Mouse (Mus musculus) heart, embryonic 12.5 days (tissue): ENCODE results near the gene Ntf3. TPM values are rescaled to one million over a fixed set of nuclear protein-coding genes. Genes with fewer than 3 reads are reported as not detected.

ENCODE experiments used
- ATAC-seq: fragments of 200-750 bp; cut with Nextera tagmentation; 2 replicates; pipeline ENCODE4 v1.8.0; 2017; ENCODE audit warnings: moderate TSS enrichment, moderate library complexity; ENCODE audit not compliant: insufficient number of reproducible peaks, low FRiP score
- H3K27ac ChIP-seq: fragments of 300-500 bp; sonication (generic); 2 replicates; pipeline ENCODE4 v1.5.1; 2016; ENCODE audit warnings: mild to moderate bottlenecking, moderate library complexity; ENCODE audit not compliant: poor library complexity, severe bottlenecking
- H3K27me3 ChIP-seq: fragments of 300-500 bp; sonication (generic); replicated peaks from 2 replicates; pipeline ENCODE4 v1.6.1; 2016; ENCODE audit warnings: mild to moderate bottlenecking, moderate library complexity
- H3K36me3 ChIP-seq: fragments of 300-500 bp; sonication (generic); 2 replicates; pipeline ENCODE4 v1.6.1; 2016; ENCODE audit warnings: mild to moderate bottlenecking, moderate library complexity
- H3K4me1 ChIP-seq: fragments of 300-500 bp; sonication (generic); replicated peaks from 2 replicates; pipeline ENCODE4 v1.6.1; 2016; ENCODE audit warnings: mild to moderate bottlenecking
- H3K4me2 ChIP-seq: fragments of 300-500 bp; sonication (generic); 2 replicates; pipeline ENCODE4 v1.6.1; 2016; ENCODE audit warnings: mild to moderate bottlenecking, moderate library complexity
- H3K4me3 ChIP-seq: fragments of 300-500 bp; sonication (generic); 2 replicates; pipeline ENCODE4 v1.5.1; 2016; ENCODE audit warnings: mild to moderate bottlenecking
- H3K9ac ChIP-seq: fragments of 300-500 bp; sonication (generic); 2 replicates; pipeline ENCODE4 v1.6.1; 2016; ENCODE audit warnings: mild to moderate bottlenecking, moderate library complexity
- H3K9me3 ChIP-seq: fragments of 300-500 bp; sonication (generic); replicated peaks from 2 replicates; pipeline ENCODE4 v1.6.1; 2016; ENCODE audit warnings: mild to moderate bottlenecking, moderate library complexity
- WGBS: fragments of 180-500 bp; shearing (Covaris S2); methylation state at CpG from one replicate; pipeline ENCODE4 v1.1.7; 2016; 5-methylcytosine and 5-hydroxymethylcytosine counted together
- polyA plus RNA-seq: library from polyadenylated mRNA; unstranded; fragments of >200 nt; fragmentation: Nextera tagmentation; extraction: Ambion mirVana; gene quantifications from 2 replicates; pipeline ENCODE4 v1.2.1, GENCODE M21; 2016

Ntf3 gene
- 8.2 and 8.9 TPM in 2 replicates for polyA plus RNA-seq

DNA sequence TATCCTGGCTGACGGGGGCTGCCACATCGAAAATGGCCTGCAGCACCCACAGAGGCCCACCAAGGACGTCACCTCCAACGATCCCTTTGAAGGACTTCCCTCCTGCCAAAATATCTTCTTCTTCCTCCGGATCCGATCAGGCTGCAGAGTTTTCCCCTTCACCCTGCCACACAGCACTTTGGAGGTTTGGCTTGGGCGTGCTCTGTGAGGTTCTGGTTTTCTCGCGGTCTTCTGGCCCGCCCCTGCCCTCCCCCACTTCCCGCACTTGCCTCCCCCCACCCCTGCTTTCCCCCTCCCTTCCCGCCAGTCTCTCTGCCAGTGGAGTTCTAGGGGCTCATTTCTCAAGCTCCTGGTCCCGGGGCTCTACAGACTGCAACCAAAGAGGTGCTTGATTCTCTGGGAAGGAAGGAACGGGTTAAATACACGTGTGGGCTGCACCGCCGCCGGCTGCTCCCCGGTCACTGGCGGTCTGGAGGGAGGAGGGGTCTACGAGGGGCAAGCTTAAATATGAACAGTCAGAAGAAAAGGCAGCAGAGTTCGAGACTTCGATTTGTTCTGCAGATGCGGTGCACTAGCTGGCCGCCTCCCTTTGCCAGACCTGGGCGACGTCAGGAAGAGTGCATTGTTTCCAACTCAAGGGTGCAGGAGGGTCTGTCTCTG lies at the start of gene Ntf3:
Gene Ntf3, minus strand, starts transcription at position 363 of the 660 bp plus-strand sequence.
- no peaks in the 10 kb centered on the region for H3K9me3 ChIP-seq
- peak within 1 kb of the TSS; percentile 79 for H3K4me2 ChIP-seq
- peaks cover 40% of the 10 kb centered on the region for H3K4me1 ChIP-seq
- H3K9ac ChIP-seq, result peak within 1 kb of the TSS; percentile 60
- peak within 1 kb of the TSS; percentile 45 for H3K4me3 ChIP-seq
- whole genome bisulfite sequencing, result 1% methylated on average over 27 of the region's 27 CpGs
- ATAC-seq, result no peak
- H3K27me3 ChIP-seq, result peaks cover 21% of the 10 kb centered on the region; the same call in 1 of the 2 replicates
- no peak within 1 kb of the TSS for H3K27ac ChIP-seq
- H3K36me3 ChIP-seq, result no peaks in the 10 kb centered on the region

DNA sequence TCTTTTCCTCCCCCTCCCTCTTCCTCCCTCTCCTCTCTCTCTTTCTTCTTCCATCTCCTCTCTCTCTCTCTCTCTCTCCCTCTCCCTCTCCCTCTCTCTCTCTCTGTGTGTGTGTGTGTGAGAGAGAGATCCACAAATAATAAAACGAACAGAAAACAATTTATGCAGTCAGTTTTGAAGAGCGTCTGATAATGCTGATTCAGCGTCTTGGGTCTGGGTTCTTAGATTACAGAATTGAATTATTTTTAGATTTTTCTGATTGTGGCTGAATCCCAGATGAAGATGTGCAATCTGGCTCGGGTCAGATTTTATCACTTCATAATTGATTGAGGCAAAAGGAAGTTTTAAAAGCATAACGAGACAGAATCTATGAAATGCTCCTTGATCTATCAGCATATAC lies 46.6 kb upstream of the Ntf3 start:
- no peak overlapping the region for H3K27ac ChIP-seq
- no peak for ATAC-seq
- H3K9me3 ChIP-seq, result no peaks in the 10 kb centered on the region
- no peak overlapping the region for H3K9ac ChIP-seq
- H3K36me3 ChIP-seq, result no peaks in the 10 kb centered on the region
- H3K4me3 ChIP-seq, result no peak overlapping the region
- H3K27me3 ChIP-seq, result no peaks in the 10 kb centered on the region
- 75% methylated on average over 5 of the region's 5 CpGs for WGBS
- no peak overlapping the region for H3K4me2 ChIP-seq
- H3K4me1 ChIP-seq, result no peaks in the 10 kb centered on the region

DNA sequence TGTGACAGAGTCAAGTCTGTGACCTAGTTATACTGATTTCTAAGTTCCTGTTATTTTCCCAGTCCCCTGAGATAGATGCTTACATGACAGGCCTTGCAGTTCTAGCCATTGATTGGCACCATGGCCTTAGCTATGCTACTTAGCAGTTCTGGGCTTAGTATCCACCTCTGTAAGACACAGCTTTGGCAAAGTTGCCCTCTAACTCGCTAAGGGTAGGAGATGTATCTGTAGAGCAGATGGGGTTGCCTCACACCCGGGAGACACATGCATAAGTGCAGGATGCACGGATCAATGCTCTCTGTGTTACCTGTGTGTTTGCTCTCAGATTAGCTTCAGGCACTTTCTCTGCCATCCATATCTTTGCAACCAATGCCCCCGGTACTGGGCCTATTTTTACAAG lies 36.7 kb upstream of the Ntf3 start:
- H3K4me2 ChIP-seq, result no peak overlapping the region
- ATAC-seq, result peak; percentile 18; the same call in 1 of the 2 replicates
- 75% methylated on average over 4 of the region's 4 CpGs for WGBS

DNA sequence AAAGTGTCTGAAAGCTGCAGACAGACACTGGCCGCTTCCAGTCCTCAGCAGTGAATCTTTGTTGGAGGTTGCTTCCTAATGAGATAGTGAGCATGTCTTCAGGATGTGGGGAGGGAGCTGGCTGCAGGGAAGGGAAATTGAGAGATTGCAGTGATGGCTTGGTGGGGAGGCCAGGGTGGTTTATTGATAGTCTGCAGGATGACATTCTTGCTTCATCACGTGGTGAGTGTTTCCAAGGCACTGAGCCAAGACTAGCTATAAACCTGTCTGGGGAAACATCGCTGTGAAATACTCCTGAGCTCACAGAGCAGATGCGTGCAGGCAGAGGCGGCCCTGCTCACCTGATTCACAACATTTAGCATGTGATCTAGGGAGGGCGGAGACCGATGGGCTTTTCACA lies 36.2 kb upstream of the Ntf3 start:
- Histone ChIP-seq H3K4me1 (peaks cover 12% of the 10 kb centered on the region), H3K4me2 (0 out of 2 replicates have a peak overlapping the region, but pooled peaks have one; percentile 6), H3K27ac (no peak overlapping the region), H3K9ac (no peak overlapping the region), H3K27me3 (peaks cover 8% of the 10 kb centered on the region; the same call in 1 of the 2 replicates), H3K9me3 (no peaks in the 10 kb centered on the region), H3K4me3 (no peak overlapping the region), H3K36me3 (no peaks in the 10 kb centered on the region)
- WGBS, result 44% methylated on average over 7 of the region's 7 CpGs
- peak; percentile 84 for ATAC-seq

More for the DNA sequence above, 36.7 kb upstream of the Ntf3 start:
- Histone ChIP-seq H3K9me3 (no peaks in the 10 kb centered on the region), H3K27me3 (peaks cover 8% of the 10 kb centered on the region; the same call in 1 of the 2 replicates), H3K36me3 (no peaks in the 10 kb centered on the region), H3K4me1 (peaks cover 12% of the 10 kb centered on the region), H3K4me3 (no peak overlapping the region), H3K9ac (no peak overlapping the region), H3K27ac (no peak overlapping the region)

DNA sequence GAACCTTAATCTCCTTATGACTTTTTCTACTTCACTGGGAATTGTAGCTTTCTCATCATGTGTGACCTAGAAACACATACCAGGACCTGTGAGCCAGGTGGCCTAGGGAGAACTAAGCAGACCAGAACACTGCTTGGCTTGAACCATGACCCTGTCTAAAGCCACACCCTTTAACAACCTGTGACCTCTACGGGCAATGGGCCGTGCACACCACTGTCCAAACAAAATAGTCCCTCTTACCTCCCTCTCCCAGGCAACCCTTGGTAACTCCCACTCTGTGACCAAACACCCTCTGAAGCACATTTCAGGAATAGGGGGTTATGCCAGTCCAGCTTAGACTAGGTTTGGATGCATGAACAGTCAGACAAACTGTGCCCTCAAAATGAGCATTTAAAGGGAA lies 35.0 kb upstream of the Ntf3 start:
- Histone ChIP-seq H3K9ac (no peak overlapping the region), H3K4me3 (no peak overlapping the region), H3K36me3 (no peaks in the 10 kb centered on the region), H3K9me3 (no peaks in the 10 kb centered on the region), H3K27me3 (peaks cover 8% of the 10 kb centered on the region; the same call in 1 of the 2 replicates), H3K4me2 (no peak overlapping the region), H3K4me1 (peaks cover 12% of the 10 kb centered on the region), H3K27ac (no peak overlapping the region)
- ATAC-seq, result no peak
- 91% methylated on average over 2 of the region's 2 CpGs for WGBS

DNA sequence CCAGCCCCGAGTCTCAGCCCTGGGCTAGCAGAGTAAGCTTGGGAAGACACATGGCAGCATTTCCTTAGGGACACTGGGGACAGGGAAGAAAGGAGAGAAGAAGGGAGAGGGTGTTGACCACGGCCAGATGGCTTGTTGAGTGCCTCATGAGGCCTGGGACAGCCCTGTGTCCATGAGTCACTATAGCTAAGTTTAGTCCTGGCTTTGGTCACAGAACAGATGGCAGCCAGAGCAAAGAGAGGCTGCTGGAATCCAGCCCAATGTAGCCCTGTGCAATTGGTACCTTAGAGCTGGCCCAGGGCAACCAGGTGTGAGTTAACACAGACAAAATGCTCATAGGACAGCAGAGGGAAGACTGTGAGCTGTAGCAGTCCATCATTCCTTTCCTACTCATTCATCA lies 33.2 kb upstream of the Ntf3 start:
- Histone ChIP-seq H3K4me3 (no peak overlapping the region), H3K9me3 (no peaks in the 10 kb centered on the region; the same call in 1 of the 2 replicates), H3K27me3 (peaks cover 8% of the 10 kb centered on the region; the same call in 1 of the 2 replicates), H3K36me3 (no peaks in the 10 kb centered on the region), H3K9ac (no peak overlapping the region), H3K4me2 (no peak overlapping the region), H3K4me1 (peaks cover 12% of the 10 kb centered on the region), H3K27ac (no peak overlapping the region)
- no peak for ATAC-seq
- WGBS, result 68% methylated on average over 2 of the region's 2 CpGs

DNA sequence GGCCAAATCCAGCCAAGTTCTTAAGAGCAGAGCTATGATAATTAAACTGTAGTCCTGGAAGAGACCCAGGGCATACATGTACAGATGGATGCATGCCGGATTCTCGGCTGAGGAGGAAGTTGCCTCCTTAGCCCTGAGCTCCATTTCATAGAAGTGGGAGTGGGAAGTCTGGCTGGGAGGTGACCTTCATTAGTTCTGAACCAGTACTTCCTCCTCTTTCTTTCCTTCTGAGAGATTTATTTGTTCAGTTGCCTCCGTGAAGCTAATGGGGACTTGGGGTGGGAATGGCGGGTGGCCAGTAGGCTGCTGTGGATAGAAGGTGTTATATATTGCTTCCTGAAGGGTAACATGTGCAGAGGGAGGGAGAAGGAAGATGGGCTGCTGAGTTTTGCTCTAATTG lies 28.1 kb upstream of the Ntf3 start:
- no peak overlapping the region for H3K9ac ChIP-seq
- 75% methylated on average over 4 of the region's 4 CpGs for WGBS
- peaks cover 4% of the 10 kb centered on the region; the same call in 1 of the 2 replicates for H3K27me3 ChIP-seq
- no peaks in the 10 kb centered on the region; the same call in 1 of the 2 replicates for H3K9me3 ChIP-seq
- H3K4me2 ChIP-seq, result no peak overlapping the region
- no peak overlapping the region for H3K27ac ChIP-seq
- no peak for ATAC-seq
- H3K36me3 ChIP-seq, result no peaks in the 10 kb centered on the region
- H3K4me3 ChIP-seq, result no peak overlapping the region
- H3K4me1 ChIP-seq, result no peaks in the 10 kb centered on the region

DNA sequence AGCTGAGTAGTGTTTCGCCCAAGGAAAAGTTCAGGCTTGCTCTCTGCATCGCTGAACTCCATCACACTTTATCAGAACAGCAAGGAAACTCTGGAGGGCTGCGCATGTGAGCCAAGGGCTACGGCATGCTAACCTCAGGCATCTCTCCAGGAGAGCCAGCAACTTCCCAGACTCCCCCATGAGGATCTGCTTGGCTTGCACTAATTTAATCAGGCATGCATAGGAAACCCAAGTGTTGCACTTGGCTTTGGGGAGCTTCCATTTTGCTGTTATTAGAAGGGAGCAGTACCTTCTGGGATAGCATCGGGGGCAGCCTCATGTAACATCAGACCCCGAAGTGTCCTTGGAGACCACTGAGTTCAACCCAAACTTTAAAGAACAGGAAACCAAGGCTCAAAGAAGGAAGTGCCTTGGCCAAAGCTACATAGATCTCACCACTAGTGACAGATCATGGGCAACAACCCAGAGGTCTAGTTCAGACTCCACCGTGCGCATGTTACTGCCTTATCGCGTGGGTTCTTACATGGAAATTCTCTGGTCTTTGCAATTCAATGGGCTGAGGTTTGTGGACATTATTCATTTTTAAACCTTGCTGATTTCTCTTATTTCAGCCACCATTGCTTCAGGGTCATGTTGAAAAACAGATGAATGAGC lies 23.6 kb upstream of the Ntf3 start:
- no peak for ATAC-seq
- WGBS, result 67% methylated on average over 10 of the region's 10 CpGs
- Histone ChIP-seq H3K36me3 (no peaks in the 10 kb centered on the region), H3K9ac (no peak overlapping the region), H3K4me2 (no peak overlapping the region), H3K27ac (no peak overlapping the region), H3K4me3 (no peak overlapping the region), H3K9me3 (no peaks in the 10 kb centered on the region), H3K4me1 (no peaks in the 10 kb centered on the region), H3K27me3 (no peaks in the 10 kb centered on the region)

DNA sequence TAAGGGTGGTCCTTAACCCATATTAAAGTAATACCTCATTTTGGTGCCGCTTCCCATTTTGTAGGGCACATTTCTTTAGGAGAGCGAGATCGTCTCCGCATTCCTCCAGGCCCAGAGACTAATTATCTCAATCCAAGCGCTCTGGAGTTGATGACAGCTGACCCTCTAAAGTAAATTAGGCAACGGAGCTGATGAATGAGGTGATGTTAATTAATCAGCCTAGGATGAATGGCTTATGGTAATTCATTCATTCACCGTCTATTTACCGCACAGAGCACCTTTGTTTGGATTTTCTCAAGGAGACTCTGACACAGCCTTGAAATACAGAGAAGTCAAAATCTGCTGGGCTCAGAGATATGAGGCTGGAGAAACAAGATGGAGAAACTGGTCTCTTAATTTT lies 20.7 kb upstream of the Ntf3 start:
- H3K36me3 ChIP-seq, result no peaks in the 10 kb centered on the region
- no peaks in the 10 kb centered on the region for H3K4me1 ChIP-seq
- ATAC-seq, result no peak
- H3K4me2 ChIP-seq, result no peak overlapping the region
- WGBS, result 61% methylated on average over 8 of the region's 8 CpGs
- H3K9me3 ChIP-seq, result no peaks in the 10 kb centered on the region
- no peak overlapping the region for H3K27ac ChIP-seq
- no peak overlapping the region for H3K9ac ChIP-seq
- H3K27me3 ChIP-seq, result no peaks in the 10 kb centered on the region
- H3K4me3 ChIP-seq, result no peak overlapping the region

DNA sequence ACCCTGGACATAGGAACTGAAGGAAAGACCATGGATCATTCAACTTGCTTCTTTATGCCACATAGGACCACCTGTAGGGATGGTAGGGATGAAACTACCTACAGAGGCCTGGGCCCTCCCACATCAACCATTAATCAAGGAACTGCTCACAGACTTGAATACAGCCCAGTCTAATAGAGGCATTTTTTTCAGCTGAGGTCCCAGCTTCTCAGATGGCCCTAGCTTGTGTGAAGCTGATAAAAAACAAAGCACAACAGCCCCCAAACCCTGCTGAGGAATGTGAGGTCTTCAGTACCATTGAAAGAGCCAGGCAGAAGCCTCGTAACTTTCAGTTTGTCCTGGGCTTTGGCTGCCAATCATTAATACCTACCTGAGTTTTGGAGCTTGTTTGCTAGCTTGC lies 19.4 kb upstream of the Ntf3 start:
- no peak overlapping the region for H3K4me2 ChIP-seq
- no peaks in the 10 kb centered on the region for H3K4me1 ChIP-seq
- H3K4me3 ChIP-seq, result no peak overlapping the region
- H3K9ac ChIP-seq, result no peak overlapping the region
- H3K36me3 ChIP-seq, result no peaks in the 10 kb centered on the region
- 75% methylated on average over 1 of the region's 1 CpGs for WGBS
- H3K27me3 ChIP-seq, result no peaks in the 10 kb centered on the region
- ATAC-seq, result no peak
- H3K9me3 ChIP-seq, result no peaks in the 10 kb centered on the region
- no peak overlapping the region for H3K27ac ChIP-seq

DNA sequence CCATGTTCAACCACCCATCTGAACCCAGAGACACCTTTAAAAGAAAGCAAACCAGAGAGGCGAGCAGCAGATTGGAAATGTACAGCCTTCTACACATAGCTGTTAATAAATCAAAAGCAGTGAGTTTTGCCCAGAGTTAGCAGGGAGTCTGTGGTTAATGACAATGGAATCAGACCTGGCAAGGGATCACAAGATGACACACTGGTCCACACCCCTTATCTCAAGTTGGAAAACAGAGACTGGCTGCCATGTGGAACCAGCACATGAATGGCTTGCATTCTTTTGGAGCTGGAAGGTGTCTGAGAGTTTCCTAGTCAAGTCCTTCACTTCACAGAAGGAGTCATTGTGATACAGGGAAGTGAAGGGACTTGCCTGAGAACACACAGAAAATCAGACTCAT lies 5.4 kb upstream of the Ntf3 start:
- WGBS, result 70% methylated on average over 1 of the region's 1 CpGs
- H3K27me3 ChIP-seq, result no peaks in the 10 kb centered on the region
- H3K4me3 ChIP-seq, result no peak overlapping the region
- peaks cover 10% of the 10 kb centered on the region for H3K4me1 ChIP-seq
- H3K36me3 ChIP-seq, result no peaks in the 10 kb centered on the region
- H3K4me2 ChIP-seq, result no peak overlapping the region
- no peaks in the 10 kb centered on the region for H3K9me3 ChIP-seq
- H3K9ac ChIP-seq, result no peak overlapping the region
- ATAC-seq, result no peak
- no peak overlapping the region for H3K27ac ChIP-seq
